In the genomic region with DNA sequence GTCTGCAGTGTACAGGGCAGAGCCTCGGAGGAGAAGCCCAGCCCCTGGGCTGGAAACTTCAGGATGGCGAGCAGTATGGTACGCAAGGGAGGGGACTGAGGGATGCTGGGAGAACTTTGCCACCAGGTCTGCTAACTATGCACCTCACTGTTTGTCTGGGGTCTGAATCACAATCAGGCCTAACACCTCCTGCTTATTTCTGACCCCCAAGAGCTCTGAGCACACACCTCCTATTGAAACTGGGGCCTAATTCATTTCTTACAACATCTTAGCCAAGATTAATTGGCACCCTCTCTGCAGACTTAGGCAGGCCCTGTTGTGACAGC, we compare ENCODE assay signal across 9 mouse cellular contexts.
A peak's percentile ranks its signal among the peaks of the same experiment; 100 is the strongest.
DNase-seq lines count a peak whose midpoint lies in the region; ATAC-seq and TF ChIP-seq lines count a peak whose summit lies in the region.
"Had no signal": no experiment of that assay in that cellular context is flagged by ENCODE, and none has a peak within 500 bp of the region (broad histone marks: within the 10 kb centered on the region; RNA-seq: fewer than 3 reads in every experiment).

No protein-coding gene starts in this region.

- in situ Hi-C loops in CH12.LX (cut with MboI; ENCODE audit: low pct_ligation_motif_present, low pct_unique_long_range_greater_than_20kb, low sequenced_read_pairs): no loop called here

- no peak for ATAC-seq in heart, embryonic 12.5 days (ENCODE audit: insufficient number of reproducible peaks, low FRiP score)
- ATAC-seq in limb, embryonic 11.5 days (ENCODE audit: insufficient number of reproducible peaks, low FRiP score, low TSS enrichment, low read depth): no peak
- no peak for ATAC-seq in neural tube, embryonic 15.5 days (ENCODE audit: low FRiP score)

- H3K9ac ChIP-seq in heart, embryonic 12.5 days: no peak overlapping the region
- 0 out of 2 replicates have a peak overlapping the region, but pooled peaks have one; percentile 13 for H3K9ac ChIP-seq in CH12.LX (ENCODE audit: insufficient read depth, low read depth)
- H3K9ac ChIP-seq in limb, embryonic 11.5 days (ENCODE audit: low read length): no peak overlapping the region
- H3K9ac ChIP-seq in neural tube, embryonic 15.5 days (replicated peaks): no peak overlapping the region

- DNase-seq in heart, adult 9 months (ENCODE audit: low spot score in 2 of 2): no peak
- no peak for DNase-seq in CH12.LX (ENCODE audit: extremely low read depth)
- no peak for DNase-seq in embryonic facial prominence, embryonic 10.5 days (ENCODE audit: low spot score)
- DNase-seq in limb, embryonic 11.5 days (ENCODE audit: low spot score): no peak
- DNase-seq in frontal cortex, postnatal 36 days (ENCODE audit: low spot score in 2 of 2): no peak
- DNase-seq in ovary, postnatal 10 days (ENCODE audit: low spot score): no peak

- no peaks in the 10 kb centered on the region for H3K36me3 ChIP-seq in heart, embryonic 12.5 days
- H3K36me3 ChIP-seq in CH12.LX (replicated peaks in 1 of 2; ENCODE audit: control insufficient read depth in 1 of 2, insufficient read depth in 1 of 2, low read length in 1 of 2): peaks cover 11 to 63% of the 10 kb centered on the region in 2 experiments
- H3K36me3 ChIP-seq in embryonic facial prominence, embryonic 10.5 days (replicated peaks): peaks cover 17% of the 10 kb centered on the region
- H3K36me3 ChIP-seq in limb, embryonic 11.5 days (ENCODE audit: control insufficient read depth, insufficient read depth, low read length): no peaks in the 10 kb centered on the region
- no peaks in the 10 kb centered on the region for H3K36me3 ChIP-seq in neural tube, embryonic 15.5 days

- TF ChIP-seq CTCF in CH12.LX (conservative IDR thresholded peaks at IDR 0.05 in 1 of 2, IDR thresholded peaks at IDR 0.05 in 1 of 2; ENCODE audit: low read depth in 2 of 2, low read length in 2 of 2): no peak

- no peak for TF ChIP-seq RAD21 in CH12.LX (IDR thresholded peaks at IDR 0.05; ENCODE audit: low read depth, low read length)

- no peak for TF ChIP-seq EP300 in CH12.LX (IDR thresholded peaks at IDR 0.05; ENCODE audit: low read length)

- no peak overlapping the region for H3K4me3 ChIP-seq in heart, embryonic 12.5 days
- no peak overlapping the region for H3K4me3 ChIP-seq in CH12.LX (replicated peaks in 1 of 3; ENCODE audit: low read depth in 2 of 3, low read length in 2 of 3, poor library complexity in 1 of 3)
- no peak overlapping the region for H3K4me3 ChIP-seq in embryonic facial prominence, embryonic 10.5 days
- no peak overlapping the region for H3K4me3 ChIP-seq in limb, embryonic 11.5 days (ENCODE audit: low read depth, low read length)
- no peak overlapping the region for H3K4me3 ChIP-seq in neural tube, embryonic 15.5 days (replicated peaks)

- dilution Hi-C loops in CH12.LX (cut with MboI; ENCODE audit: extremely low pct_ligation_motif_present, extremely low pct_unique_long_range_greater_than_20kb, low sequenced_read_pairs): no loop called here

- H3K27me3 ChIP-seq in heart, embryonic 12.5 days (replicated peaks): no peaks in the 10 kb centered on the region
- H3K27me3 ChIP-seq in CH12.LX (replicated peaks): no peaks in the 10 kb centered on the region
- H3K27me3 ChIP-seq in embryonic facial prominence, embryonic 10.5 days (replicated peaks; ENCODE audit: low read depth, poor library complexity, severe bottlenecking): no peaks in the 10 kb centered on the region
- H3K27me3 ChIP-seq in limb, embryonic 11.5 days (ENCODE audit: control insufficient read depth, insufficient read depth, low read length): no peaks in the 10 kb centered on the region
- no peaks in the 10 kb centered on the region for H3K27me3 ChIP-seq in neural tube, embryonic 15.5 days (replicated peaks)

- H3K4me1 ChIP-seq in heart, embryonic 12.5 days (replicated peaks): peaks cover 45% of the 10 kb centered on the region
- peaks cover 55 to 99% of the 10 kb centered on the region in 2 experiments for H3K4me1 ChIP-seq in CH12.LX (ENCODE audit: control insufficient read depth in 1 of 2, insufficient read depth in 2 of 2)
- H3K4me1 ChIP-seq in embryonic facial prominence, embryonic 10.5 days: peaks cover 63% of the 10 kb centered on the region
- H3K4me1 ChIP-seq in limb, embryonic 11.5 days (ENCODE audit: control insufficient read depth, insufficient read depth, low read length): peaks cover 26% of the 10 kb centered on the region
- H3K4me1 ChIP-seq in neural tube, embryonic 15.5 days: peaks cover 44% of the 10 kb centered on the region

- no peaks in the 10 kb centered on the region for H3K9me3 ChIP-seq in heart, embryonic 12.5 days (replicated peaks)
- no peaks in the 10 kb centered on the region for H3K9me3 ChIP-seq in CH12.LX (replicated peaks; ENCODE audit: low read length)
- H3K9me3 ChIP-seq in embryonic facial prominence, embryonic 10.5 days: no peaks in the 10 kb centered on the region
- H3K9me3 ChIP-seq in limb, embryonic 11.5 days (ENCODE audit: control insufficient read depth, low read length): no peaks in the 10 kb centered on the region
- no peaks in the 10 kb centered on the region for H3K9me3 ChIP-seq in neural tube, embryonic 15.5 days (replicated peaks)

- no peak for TF ChIP-seq POLR2A in CH12.LX (IDR thresholded peaks at IDR 0.05; ENCODE audit: low read depth, low read length)

- peak overlapping the region; percentile 73 for H3K27ac ChIP-seq in heart, embryonic 12.5 days (ENCODE audit: poor library complexity, severe bottlenecking)
- peak overlapping the region; percentile 84 for H3K27ac ChIP-seq in CH12.LX (ENCODE audit: insufficient read depth, low read depth)
- H3K27ac ChIP-seq in embryonic facial prominence, embryonic 10.5 days (replicated peaks): peak overlapping the region; percentile 71
- H3K27ac ChIP-seq in limb, embryonic 11.5 days (replicated peaks; ENCODE audit: low read depth, low read length): 0 out of 2 replicates have a peak overlapping the region, but pooled peaks have one; percentile 30
- H3K27ac ChIP-seq in neural tube, embryonic 15.5 days (replicated peaks): no peak overlapping the region
- H3K27ac ChIP-seq: kidney, postnatal 0 days had no signal

- peaks cover 2% of the 10 kb centered on the region for H3K79me2 ChIP-seq in CH12.LX (replicated peaks; ENCODE audit: control insufficient read depth, extremely low read depth, insufficient read depth, poor library complexity, severe bottlenecking)

- 85% methylated on average over 3 of the region's 3 CpGs for WGBS in heart, embryonic 12.5 days
- WGBS in embryonic facial prominence, embryonic 10.5 days: 69% methylated on average over 3 of the region's 3 CpGs
- WGBS in limb, embryonic 11.5 days: 78% methylated on average over 3 of the region's 3 CpGs
- 78% methylated on average over 3 of the region's 3 CpGs for WGBS in neural tube, embryonic 15.5 days

- H3K4me2 ChIP-seq in heart, embryonic 12.5 days: no peak overlapping the region
- no peak overlapping the region for H3K4me2 ChIP-seq in CH12.LX (ENCODE audit: insufficient read depth, low read depth, poor library complexity, severe bottlenecking)
- no peak overlapping the region for H3K4me2 ChIP-seq in limb, embryonic 11.5 days (ENCODE audit: low read depth, severe bottlenecking)
- no peak overlapping the region for H3K4me2 ChIP-seq in neural tube, embryonic 15.5 days

TF ChIP-seq in CH12.LX, 34 proteins besides CTCF, POLR2A, EP300 and RAD21:
- TF ChIP-seq CHD1 (IDR thresholded peaks at IDR 0.05; ENCODE audit: low read depth, low read length) (no peak), IRF4 (IDR thresholded peaks at IDR 0.05; ENCODE audit: low read depth, low read length) (no peak), JUND (conservative IDR thresholded peaks at IDR 0.05; ENCODE audit: low read depth, low read length) (no peak), ETS1 (conservative IDR thresholded peaks at IDR 0.05; ENCODE audit: low read depth, low read length) (no peak), ZNF384 (IDR thresholded peaks at IDR 0.05; ENCODE audit: low read depth, low read length) (no peak), MYC (IDR thresholded peaks at IDR 0.05; ENCODE audit: low read depth, low read length) (no peak), SIN3A (IDR thresholded peaks at IDR 0.05; ENCODE audit: low read length) (no peak), JUN (IDR thresholded peaks at IDR 0.05; ENCODE audit: insufficient read depth, low read depth, low read length) (no peak), ELF1 (IDR thresholded peaks at IDR 0.05; ENCODE audit: low read depth, low read length) (no peak), POLR2AphosphoS2 (IDR thresholded peaks at IDR 0.05; ENCODE audit: low read depth, low read length) (no peak), MEF2A (IDR thresholded peaks at IDR 0.05; ENCODE audit: borderline replicate concordance, low read depth, low read length) (no peak), ZKSCAN1 (IDR thresholded peaks at IDR 0.05; ENCODE audit: borderline replicate concordance, low read depth, low read length) (no peak), ZC3H11A (IDR thresholded peaks at IDR 0.05; ENCODE audit: low read depth, low read length) (no peak), MXI1 (IDR thresholded peaks at IDR 0.05; ENCODE audit: low read depth, low read length) (no peak), SMC3 (IDR thresholded peaks at IDR 0.05; ENCODE audit: low read depth, low read length) (no peak), HCFC1 (IDR thresholded peaks at IDR 0.05; ENCODE audit: low read depth, low read length) (no peak), TCF12 (IDR thresholded peaks at IDR 0.05; ENCODE audit: low read depth, low read length) (no peak)
